Mouse (Mus musculus) ES-Bruce4 (cell line): ENCODE results near the gene Cd47. TPM values are rescaled to one million over a fixed set of nuclear protein-coding genes. Genes with fewer than 3 reads are reported as not detected.
A peak's percentile ranks its signal among the peaks of the same experiment; 100 is the strongest.

Experiments used
- H3K27ac ChIP-seq: 2 replicates; pipeline ENCODE4 v1.5.1; 2012; ENCODE audit warnings: low read length, inconsistent platforms; ENCODE audit not compliant: insufficient read depth
- H3K27me3 ChIP-seq: 2 replicates; pipeline ENCODE4 v1.6.1; 2012; ENCODE audit warnings: mild to moderate bottlenecking, low read length, inconsistent platforms; ENCODE audit not compliant: control insufficient read depth, poor library complexity, insufficient read depth, severe bottlenecking
- H3K36me3 ChIP-seq: 2 replicates; pipeline ENCODE4 v1.6.1; 2012; ENCODE audit warnings: inconsistent platforms, mild to moderate bottlenecking, low read length, moderate library complexity; ENCODE audit not compliant: control insufficient read depth, poor library complexity, insufficient read depth, severe bottlenecking
- H3K4me1 ChIP-seq: one replicate; pipeline ENCODE4 v1.8.1; 2011; ENCODE audit warnings: low read length; ENCODE audit not compliant: control insufficient read depth, insufficient read depth
- H3K4me3 ChIP-seq: 2 replicates; pipeline ENCODE4 v1.5.1; 2011; ENCODE audit warnings: low read depth, mild to moderate bottlenecking, low read length
- H3K9ac ChIP-seq: 2 replicates; pipeline ENCODE4 v1.6.1; 2012; ENCODE audit warnings: low read depth, mild to moderate bottlenecking, inconsistent platforms; ENCODE audit not compliant: poor library complexity, severe bottlenecking
- H3K9me3 ChIP-seq: replicated peaks from 2 replicates; pipeline ENCODE4 v1.6.1; 2012; ENCODE audit warnings: mild to moderate bottlenecking, low read length, inconsistent platforms; ENCODE audit not compliant: control insufficient read depth, poor library complexity, insufficient read depth, severe bottlenecking
- CTCF ChIP-seq: IDR thresholded peaks from one replicate; pipeline ENCODE4 v1.8.1; 2011; ENCODE audit warnings: low read depth, low read length
- EP300 ChIP-seq: IDR thresholded peaks from 2 replicates; pipeline ENCODE4 v1.6.1; 2011; ENCODE audit warnings: low read depth, low read length; ENCODE audit not compliant: insufficient read depth
- POLR2A ChIP-seq: IDR thresholded peaks from one replicate; pipeline ENCODE4 v1.8.1; 2011; ENCODE audit warnings: low read length; ENCODE audit not compliant: insufficient read depth
- polyA plus RNA-seq: library from polyadenylated mRNA; stranded (reverse); fragments of >200 nt; gene quantifications from 2 replicates; pipeline ENCODE4 v1.2.4, GENCODE M21; 2011; ENCODE audit warnings: low read depth; ENCODE audit not compliant: missing spikeins, insufficient read depth, insufficient read length

Cd47 gene
- polyA plus RNA-seq, 1 experiment, result 11.0 TPM

DNA sequence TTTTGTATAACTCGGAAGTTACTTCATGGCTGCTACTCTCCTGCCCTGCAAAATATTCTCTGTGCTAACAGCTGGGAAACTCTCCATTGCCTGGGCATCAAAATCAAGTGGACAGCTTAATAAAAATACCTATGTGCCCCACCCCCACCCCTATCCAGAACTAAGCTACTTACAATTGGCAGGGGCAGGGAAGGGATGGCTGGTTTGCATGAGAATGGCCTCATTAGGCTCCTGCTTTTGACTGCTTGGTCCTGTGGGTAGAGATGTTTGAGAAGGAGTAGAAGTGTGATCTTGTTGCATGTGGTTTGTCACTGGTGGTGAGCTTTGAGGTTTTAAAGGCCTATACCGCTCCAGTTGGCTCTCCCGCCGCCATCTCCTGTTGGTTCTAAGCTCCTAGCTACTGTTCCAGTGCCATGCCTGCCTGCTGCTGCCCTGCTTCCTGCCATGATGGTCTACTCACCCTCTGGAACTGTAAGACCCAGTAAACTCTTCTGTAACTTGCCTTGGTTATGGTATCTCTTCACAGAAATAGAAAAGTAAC, 31.8 kb upstream of the Cd47 start:
- Histone ChIP-seq H3K4me3 (no peak overlapping the region), H3K4me1 (peaks cover 3% of the 10 kb centered on the region), H3K27me3 (no peaks in the 10 kb centered on the region), H3K27ac (no peak overlapping the region), H3K9ac (no peak overlapping the region), H3K36me3 (no peaks in the 10 kb centered on the region), H3K9me3 (no peaks in the 10 kb centered on the region)
- TF ChIP-seq EP300 (0 out of 2 replicates have a peak, but pooled peaks have one; percentile 6), POLR2A (no peak), CTCF (no peak)

DNA sequence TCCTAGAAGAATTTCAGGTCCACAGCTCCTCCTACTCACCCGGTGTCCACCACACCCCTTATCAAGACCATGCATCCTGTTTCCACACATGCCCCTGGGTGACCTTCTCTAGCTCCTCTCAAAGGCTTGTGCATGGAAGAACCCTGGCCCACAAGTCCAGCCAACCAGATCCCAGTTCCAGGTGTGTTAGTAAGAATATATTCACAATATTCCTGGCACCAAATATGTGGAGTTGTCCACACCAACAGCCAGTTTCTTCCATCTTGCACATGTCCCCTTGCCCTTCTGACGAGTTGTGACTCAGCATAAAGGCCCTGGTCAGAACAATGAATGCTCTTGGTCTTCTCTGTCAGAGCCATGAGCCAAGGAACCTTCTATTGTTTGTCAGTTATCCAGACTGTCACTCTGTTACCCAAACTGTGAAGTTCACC, 30.5 kb upstream of the Cd47 start:
- H3K27ac ChIP-seq, result no peak overlapping the region
- no peaks in the 10 kb centered on the region; the same call in 1 of the 2 replicates for H3K27me3 ChIP-seq
- H3K9me3 ChIP-seq, result no peaks in the 10 kb centered on the region
- no peak overlapping the region for H3K9ac ChIP-seq
- no peak for TF ChIP-seq POLR2A
- TF ChIP-seq CTCF, result no peak
- TF ChIP-seq EP300, result no peak
- no peak overlapping the region for H3K4me3 ChIP-seq
- H3K36me3 ChIP-seq, result no peaks in the 10 kb centered on the region
- H3K4me1 ChIP-seq, result peaks cover 3% of the 10 kb centered on the region

DNA sequence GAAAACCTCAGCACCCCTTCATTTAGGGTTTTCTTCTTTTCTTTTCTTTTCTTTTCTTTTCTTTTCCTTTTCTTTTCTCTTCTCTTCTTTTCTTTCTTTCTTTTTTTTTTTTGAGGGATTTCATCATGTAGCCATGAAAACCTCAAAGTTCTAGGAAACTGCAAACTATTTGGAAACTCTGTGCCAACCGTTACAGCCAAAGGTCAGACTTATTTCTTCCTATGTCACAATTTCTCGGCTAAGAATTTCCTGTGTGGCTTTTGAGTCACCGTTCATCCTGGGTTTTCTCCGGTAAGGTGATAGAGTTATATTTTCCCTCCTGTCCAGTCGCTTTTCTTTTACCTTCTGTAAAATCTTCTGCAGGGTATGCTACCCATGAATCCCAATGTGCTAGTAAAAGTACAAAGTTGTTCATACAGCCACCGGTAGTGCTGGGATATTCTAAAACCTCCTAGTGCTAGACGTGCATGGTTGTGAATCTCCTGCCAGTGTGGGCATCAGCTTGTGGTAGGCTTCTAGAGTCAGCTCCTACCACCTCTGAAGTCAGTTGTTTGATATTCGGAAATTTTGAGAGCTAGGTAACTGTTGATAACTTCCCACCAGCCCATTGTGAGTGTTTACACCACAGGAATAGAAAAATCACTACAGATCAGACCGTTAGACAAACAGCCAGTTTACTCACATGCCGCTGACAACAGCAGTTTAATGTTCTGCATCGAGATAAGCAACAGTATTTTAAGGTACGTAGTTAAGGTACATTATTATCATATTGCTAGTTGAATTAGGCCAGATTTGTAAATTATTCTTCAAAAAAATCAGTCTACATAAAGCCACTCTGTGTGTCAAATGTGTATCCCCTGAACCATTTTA, 29.8 kb upstream of the Cd47 start:
- no peak for TF ChIP-seq POLR2A
- no peak for TF ChIP-seq EP300
- TF ChIP-seq CTCF, result no peak
- H3K9me3 ChIP-seq, result no peaks in the 10 kb centered on the region
- no peaks in the 10 kb centered on the region; the same call in 1 of the 2 replicates for H3K27me3 ChIP-seq
- no peak overlapping the region for H3K4me3 ChIP-seq
- H3K27ac ChIP-seq, result no peak overlapping the region
- peaks cover 3% of the 10 kb centered on the region for H3K4me1 ChIP-seq
- H3K36me3 ChIP-seq, result no peaks in the 10 kb centered on the region
- no peak overlapping the region for H3K9ac ChIP-seq

DNA sequence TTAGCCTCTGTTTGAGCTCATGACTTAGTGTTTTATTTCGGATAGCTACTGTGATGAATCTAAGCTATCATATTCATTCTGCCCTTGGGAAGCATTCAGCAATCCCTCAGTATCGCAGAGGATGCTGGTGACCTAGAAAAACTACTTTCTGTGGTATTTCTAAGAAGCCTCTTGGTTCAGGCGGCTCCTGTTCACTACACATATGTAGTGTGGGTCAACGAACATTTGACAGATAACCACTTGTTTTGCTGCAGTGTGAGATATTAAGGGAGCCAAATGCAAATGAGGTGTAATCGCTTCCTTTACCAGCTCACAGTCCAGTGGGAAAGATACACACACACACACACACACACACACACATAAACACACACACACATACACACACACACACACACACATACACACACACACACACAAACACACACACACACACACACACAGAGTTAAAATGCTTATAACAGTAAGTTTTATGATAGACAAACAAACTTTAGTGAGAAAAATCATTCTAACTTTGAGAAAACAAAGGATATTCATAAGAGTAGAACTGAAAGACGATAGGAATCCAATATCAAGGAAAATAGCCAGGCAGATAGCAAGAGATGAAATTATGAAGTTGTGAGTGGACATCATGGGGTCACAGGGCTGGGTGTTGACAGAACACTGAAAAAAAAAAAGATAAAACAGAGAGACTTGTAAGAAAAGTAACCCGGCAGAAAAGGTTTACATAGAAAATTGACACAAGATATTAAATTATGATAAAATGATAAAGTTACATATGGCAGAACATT, 28.5 kb upstream of the Cd47 start:
- Histone ChIP-seq H3K9me3 (no peaks in the 10 kb centered on the region), H3K9ac (no peak overlapping the region), H3K4me3 (no peak overlapping the region), H3K27me3 (no peaks in the 10 kb centered on the region; the same call in 1 of the 2 replicates), H3K4me1 (peaks cover 3% of the 10 kb centered on the region), H3K27ac (no peak overlapping the region), H3K36me3 (no peaks in the 10 kb centered on the region)
- TF ChIP-seq CTCF (no peak), EP300 (no peak)

DNA sequence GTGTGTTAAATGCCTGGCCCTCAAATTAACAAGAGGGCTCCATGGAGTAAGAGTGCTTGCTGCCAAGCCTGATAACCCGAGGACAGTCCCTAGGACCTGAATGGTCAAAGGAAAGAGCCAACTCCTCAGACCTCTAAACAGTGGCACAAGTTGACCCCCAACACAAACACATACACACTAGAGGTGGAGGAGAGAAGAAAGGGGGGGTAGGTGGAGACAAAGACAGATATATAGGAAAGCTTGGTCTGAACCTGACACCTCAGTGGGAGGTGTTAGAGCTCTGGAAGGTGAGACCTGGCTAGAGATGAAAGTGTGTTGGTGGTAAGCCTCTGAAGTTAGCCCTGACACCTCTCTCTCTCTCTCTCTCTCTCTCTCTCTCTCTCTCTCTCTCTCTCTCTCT, 27.8 kb upstream of the Cd47 start:
- no peaks in the 10 kb centered on the region; the same call in 1 of the 2 replicates for H3K27me3 ChIP-seq
- H3K36me3 ChIP-seq, result no peaks in the 10 kb centered on the region
- H3K9me3 ChIP-seq, result no peaks in the 10 kb centered on the region
- no peak overlapping the region for H3K9ac ChIP-seq
- peaks cover 3% of the 10 kb centered on the region for H3K4me1 ChIP-seq
- H3K4me3 ChIP-seq, result no peak overlapping the region
- TF ChIP-seq CTCF (no peak), POLR2A (no peak), EP300 (no peak)
- no peak overlapping the region for H3K27ac ChIP-seq

DNA sequence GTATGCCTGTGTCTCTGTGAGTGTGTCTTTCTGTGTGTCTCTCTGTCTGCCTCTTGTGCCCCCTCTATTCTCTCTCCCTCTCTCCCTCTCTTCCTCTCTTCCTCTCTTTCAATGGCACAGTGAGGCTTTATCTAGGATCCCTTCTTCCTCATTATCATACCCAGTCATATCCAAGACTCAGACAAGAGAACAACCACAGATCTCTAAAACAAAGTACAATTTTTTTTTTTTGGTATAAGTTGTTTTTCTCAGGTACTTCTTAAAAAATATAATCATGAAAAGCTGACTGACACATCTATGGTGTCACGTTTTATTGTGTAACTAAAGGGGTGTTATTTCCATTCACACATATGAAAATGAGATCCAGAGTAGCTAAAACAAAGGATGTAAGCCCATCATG, 27.3 kb upstream of the Cd47 start:
- Histone ChIP-seq H3K27me3 (no peaks in the 10 kb centered on the region; the same call in 1 of the 2 replicates), H3K36me3 (no peaks in the 10 kb centered on the region), H3K9ac (no peak overlapping the region), H3K4me1 (peaks cover 3% of the 10 kb centered on the region), H3K4me3 (no peak overlapping the region), H3K9me3 (no peaks in the 10 kb centered on the region), H3K27ac (no peak overlapping the region)
- TF ChIP-seq CTCF, result no peak
- TF ChIP-seq EP300, result no peak
